ENCODE assay signal across 8 mouse cellular contexts in genomic region chr3:38892791-38893224, GRCm38 (mm10). TPM values are rescaled to one million over a fixed set of nuclear protein-coding genes. Genes with fewer than 3 reads are reported as not detected.
A peak's percentile ranks its signal among the peaks of the same experiment; 100 is the strongest.
DNase-seq lines count a peak whose midpoint lies in the region; ATAC-seq lines count a peak whose summit lies in the region.

No protein-coding gene starts in this region.

- H3K27ac ChIP-seq in embryonic facial prominence, embryonic 11.5 days (replicated peaks; ENCODE audit: low read depth, low read length): no peak overlapping the region
- peak overlapping the region; percentile 4; the same call in 1 of the 2 replicates for H3K27ac ChIP-seq in hindbrain, embryonic 10.5 days
- peak overlapping the region; percentile 70 for H3K27ac ChIP-seq in midbrain, embryonic 13.5 days

- peaks cover 24% of the 10 kb centered on the region for H3K36me3 ChIP-seq in embryonic facial prominence, embryonic 11.5 days (replicated peaks; ENCODE audit: control insufficient read depth, insufficient read depth, low read depth, low read length)
- peaks cover 84% of the 10 kb centered on the region for H3K36me3 ChIP-seq in hindbrain, embryonic 10.5 days
- peaks cover 45% of the 10 kb centered on the region for H3K36me3 ChIP-seq in midbrain, embryonic 13.5 days

- 40% methylated on average over 6 of the region's 6 CpGs for WGBS in embryonic facial prominence, embryonic 11.5 days
- WGBS in hindbrain, embryonic 10.5 days: 55% methylated on average over 6 of the region's 6 CpGs
- WGBS in midbrain, embryonic 13.5 days: 27% methylated on average over 6 of the region's 6 CpGs

- no peaks in the 10 kb centered on the region; the same call in 1 of the 2 replicates for H3K9me3 ChIP-seq in embryonic facial prominence, embryonic 11.5 days (replicated peaks; ENCODE audit: control insufficient read depth, low read length)
- peaks cover 17% of the 10 kb centered on the region for H3K9me3 ChIP-seq in hindbrain, embryonic 10.5 days
- H3K9me3 ChIP-seq in midbrain, embryonic 13.5 days: peaks cover 4% of the 10 kb centered on the region; the same call in 1 of the 2 replicates

- peak; percentile 32 for DNase-seq in kidney, postnatal 10 days
- DNase-seq in kidney, adult 11 months: no peak
- DNase-seq in embryonic facial prominence, embryonic 11.5 days (ENCODE audit: low spot score): no peak
- DNase-seq in hindbrain, embryonic 10.5 days (ENCODE audit: low spot score): no peak
- DNase-seq in adrenal gland, postnatal 36 days: no peak
- no peak for DNase-seq in embryo, embryonic 10.5 days (ENCODE audit: low spot score)
- DNase-seq in gastrocnemius, adult 18-20 months (ENCODE audit: low spot score): no peak

- H3K4me2 ChIP-seq in embryonic facial prominence, embryonic 11.5 days (ENCODE audit: low read depth, low read length): peak overlapping the region; percentile 46
- peak overlapping the region; percentile 60 for H3K4me2 ChIP-seq in midbrain, embryonic 13.5 days (replicated peaks)

- H3K4me1 ChIP-seq in embryonic facial prominence, embryonic 11.5 days (ENCODE audit: control insufficient read depth, insufficient read depth, low read length): 0 out of 2 replicates have a peak, but pooled peaks cover 7% of the 10 kb centered on the region
- H3K4me1 ChIP-seq in hindbrain, embryonic 10.5 days (replicated peaks): peaks cover 54% of the 10 kb centered on the region
- peaks cover 66% of the 10 kb centered on the region for H3K4me1 ChIP-seq in midbrain, embryonic 13.5 days (replicated peaks)

- no peak overlapping the region for H3K9ac ChIP-seq in embryonic facial prominence, embryonic 11.5 days (replicated peaks; ENCODE audit: low read length)
- H3K9ac ChIP-seq in midbrain, embryonic 13.5 days (replicated peaks): peak overlapping the region; percentile 59

- H3K4me3 ChIP-seq in embryonic facial prominence, embryonic 11.5 days (ENCODE audit: low read depth, low read length): peak overlapping the region; percentile 31
- H3K4me3 ChIP-seq in hindbrain, embryonic 10.5 days: peak overlapping the region; percentile 45
- H3K4me3 ChIP-seq in midbrain, embryonic 13.5 days (replicated peaks): peak overlapping the region; percentile 42

- no peak for ATAC-seq in embryonic facial prominence, embryonic 11.5 days (replicated peaks; ENCODE audit: insufficient number of reproducible peaks, low FRiP score, low TSS enrichment, low read depth)
- ATAC-seq in midbrain, embryonic 13.5 days: 0 out of 2 replicates have a peak, but pooled peaks have one; percentile 12

- no peaks in the 10 kb centered on the region; the same call in 1 of the 2 replicates for H3K27me3 ChIP-seq in embryonic facial prominence, embryonic 11.5 days (ENCODE audit: control insufficient read depth, insufficient read depth, low read length)
- H3K27me3 ChIP-seq in hindbrain, embryonic 10.5 days (ENCODE audit: insufficient read depth, poor library complexity, severe bottlenecking): 0 out of 2 replicates have a peak, but pooled peaks cover 14% of the 10 kb centered on the region
- H3K27me3 ChIP-seq in midbrain, embryonic 13.5 days: no peaks in the 10 kb centered on the region

RNA-seq across cellular contexts. Expression of gene Fat4, which starts 6.1 kb away (rescaled TPM):
- 14.0 and 14.8 TPM in 2 replicates for polyA plus RNA-seq in embryonic facial prominence, embryonic 11.5 days (2014; fragmentation: Nextera tagmentation; extraction: Ambion mirVana)
- 6.6 and 10.3 TPM in 2 replicates for polyA plus RNA-seq in hindbrain, embryonic 10.5 days (2016; fragmentation: Nextera tagmentation; extraction: Ambion mirVana)
- 6.9 and 7.2 TPM in 2 replicates for polyA plus RNA-seq in midbrain, embryonic 13.5 days (2015; fragmentation: Nextera tagmentation; extraction: Ambion mirVana)
- total RNA-seq in adrenal gland, postnatal 36 days (2021): 10 to 100 TPM; 13.3 to 27.2 TPM
- total RNA-seq in gastrocnemius, adult 18-20 months (2021): 1 to 10 TPM; 1.4 to 1.9 TPM
